Mouse (Mus musculus): ENCODE results near the gene Lima1.

Gene Lima1

DNA sequence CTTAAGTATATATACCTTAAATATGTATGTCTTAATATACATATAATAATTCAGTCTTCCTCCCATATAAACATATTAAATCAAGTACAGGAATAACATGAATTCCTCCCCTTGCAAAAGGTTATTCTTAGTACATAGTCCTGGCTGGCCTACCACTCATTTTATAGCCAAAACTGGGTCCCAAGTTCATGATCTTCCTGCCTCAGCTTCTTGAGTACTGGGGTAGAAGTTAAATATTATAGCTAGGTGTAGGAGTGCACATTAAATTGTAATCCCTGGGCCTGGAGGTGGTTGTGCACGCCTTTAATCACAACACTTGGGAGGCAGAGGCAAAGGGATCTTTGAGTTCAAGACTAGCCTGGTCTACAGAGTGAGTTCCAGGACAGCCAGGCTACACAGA, 106.5 kb downstream of the Lima1 start:
- DNase-seq (ENCODE audit: inconsistent age in 2 of 2, low spot score in 1 of 2): no peak

DNA sequence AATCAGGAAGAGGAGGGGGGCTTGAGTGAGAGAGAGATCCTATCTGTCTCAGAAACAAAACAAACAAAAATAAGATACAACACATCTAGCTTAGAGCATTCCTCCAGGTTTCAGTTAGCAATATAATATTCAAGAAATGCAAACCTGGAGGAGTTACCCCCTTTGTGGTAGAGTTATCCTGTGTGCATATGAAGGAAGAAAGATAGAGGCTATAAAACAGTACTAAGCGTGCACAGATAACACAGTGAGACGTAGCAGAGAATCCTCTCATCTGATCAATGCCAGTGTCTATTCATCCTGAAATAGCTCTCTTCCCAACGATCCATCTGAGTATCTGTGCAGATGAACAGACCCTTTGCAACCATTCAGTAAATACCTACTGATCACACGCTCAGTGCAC, 107.8 kb downstream of the Lima1 start:
- DNase-seq (ENCODE audit: inconsistent age in 2 of 2, low spot score in 1 of 2): no peak

DNA sequence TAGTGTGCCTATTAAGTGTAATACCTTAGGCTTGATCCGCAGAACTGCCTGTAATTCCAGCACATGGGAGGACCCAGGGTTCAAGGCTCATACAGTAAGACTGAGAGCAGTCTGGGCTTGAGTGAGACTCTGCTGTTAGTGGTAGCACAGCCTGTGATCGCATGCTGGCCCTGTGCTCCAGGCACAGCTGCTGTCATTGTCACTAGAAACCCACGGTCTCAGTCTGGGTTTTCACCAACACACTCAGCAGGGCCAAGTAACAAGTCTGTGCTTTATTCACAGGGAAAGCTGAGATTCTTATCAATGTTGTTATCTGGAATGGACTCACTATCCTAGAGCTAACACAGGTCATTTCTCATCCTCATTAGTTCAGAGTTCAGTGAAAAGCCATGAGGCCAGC, 121.1 kb downstream of the Lima1 start:
- no peak for DNase-seq (ENCODE audit: inconsistent age in 2 of 2, low spot score in 1 of 2)

DNA sequence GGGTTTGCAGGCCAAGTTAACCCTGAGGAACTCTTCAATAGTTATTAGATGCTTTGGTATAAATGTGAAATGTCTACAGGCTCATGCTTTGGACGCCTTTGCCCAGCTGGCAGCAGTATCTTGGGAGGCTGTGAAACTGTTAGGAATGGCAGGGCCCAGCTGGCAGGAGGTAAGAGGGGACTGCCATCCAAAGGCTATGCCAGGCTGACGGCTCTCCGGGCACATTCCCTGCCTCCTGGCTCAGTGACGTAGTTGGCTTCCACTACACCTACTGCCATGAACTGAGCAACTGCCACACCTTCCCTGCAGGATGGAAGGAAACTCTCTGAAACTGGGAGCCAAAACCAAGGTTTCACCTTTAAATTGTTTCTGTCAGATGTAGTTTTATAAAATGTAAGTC, 135.0 kb downstream of the Lima1 start:
- no peak for DNase-seq (ENCODE audit: inconsistent age in 2 of 2, low spot score in 1 of 2)

DNA sequence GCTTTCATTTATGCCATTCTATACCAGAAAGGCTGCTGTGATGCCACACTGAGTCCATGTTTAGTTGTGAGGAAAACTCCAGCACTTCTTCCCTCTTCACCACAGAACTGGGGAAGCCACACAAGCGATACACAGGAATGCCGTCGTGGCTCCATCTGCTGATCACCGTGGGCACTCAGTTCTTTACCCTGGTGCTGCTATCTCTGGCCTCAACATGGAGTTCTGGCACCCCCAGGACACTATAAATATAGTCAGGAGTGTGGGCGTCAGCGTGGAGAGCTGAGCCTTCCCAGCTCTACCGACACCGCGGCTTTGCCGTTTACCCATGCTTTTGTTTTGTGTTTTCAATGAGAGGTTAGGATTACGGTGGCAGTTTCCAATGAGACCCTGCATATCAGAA, 138.6 kb downstream of the Lima1 start:
- DNase-seq (ENCODE audit: inconsistent age in 2 of 2, low spot score in 1 of 2): no peak

DNA sequence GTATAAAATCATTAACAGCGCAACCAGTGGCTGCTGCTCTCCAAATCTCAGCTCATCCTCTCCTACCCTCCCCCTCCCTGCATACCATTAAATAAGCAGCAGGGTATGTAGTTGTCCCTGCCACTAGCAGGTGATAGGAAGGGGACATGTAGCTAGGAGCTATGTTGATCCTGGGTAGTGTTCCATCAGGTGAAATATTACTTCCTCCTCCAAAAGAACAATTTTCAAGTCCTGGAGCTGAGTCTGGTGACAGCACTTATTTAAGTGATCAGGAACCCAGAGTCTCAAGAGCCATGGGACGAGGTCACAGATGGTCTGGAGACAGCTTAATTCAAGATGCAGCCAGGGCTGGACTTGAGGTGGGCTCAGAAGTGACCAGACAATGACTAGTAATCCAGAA, 139.6 kb downstream of the Lima1 start:
- DNase-seq (ENCODE audit: inconsistent age in 2 of 2, low spot score in 1 of 2): peak; percentile 100

DNA sequence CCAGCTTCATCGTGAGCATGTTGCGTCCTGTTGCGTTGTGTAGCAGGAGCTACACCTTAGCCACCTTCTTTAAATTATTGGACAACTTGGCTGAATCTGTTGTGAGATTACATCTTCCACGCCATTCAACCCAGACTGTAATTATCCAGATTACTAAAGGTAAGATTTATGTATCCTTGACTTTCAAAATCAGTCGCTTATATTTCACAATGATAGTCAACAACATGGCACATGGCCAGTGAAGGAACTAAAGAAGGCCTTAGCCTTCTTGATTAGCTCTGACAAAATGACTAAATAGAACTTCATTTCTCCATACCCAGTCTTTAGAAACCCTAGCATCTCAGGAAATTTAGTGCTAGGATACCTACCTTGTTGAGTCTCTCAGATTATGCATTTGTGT, 142.1 kb downstream of the Lima1 start:
- peak in 1 of 2 experiments; percentile 84 for DNase-seq (ENCODE audit: inconsistent age in 2 of 2, low spot score in 1 of 2)

DNA sequence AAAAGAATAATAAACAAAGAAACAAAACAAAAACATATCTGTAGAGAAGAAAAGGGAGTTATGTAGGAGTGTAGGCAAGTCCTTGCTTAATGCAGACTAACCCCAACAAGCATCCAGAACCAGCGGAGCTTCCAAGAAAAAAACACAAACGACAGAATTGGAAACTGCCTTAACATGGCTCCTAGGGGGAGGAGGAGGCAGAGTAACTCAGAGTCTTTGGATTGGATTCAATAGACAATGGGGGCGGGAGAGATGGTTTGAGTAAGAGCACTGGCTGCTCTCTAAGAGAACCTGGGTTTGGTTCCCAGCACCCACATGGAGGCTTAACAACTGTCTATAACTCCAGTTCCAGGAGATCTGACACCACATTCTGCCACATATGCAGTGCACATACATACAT, 143.6 kb downstream of the Lima1 start:
- no peak for DNase-seq (ENCODE audit: inconsistent age in 2 of 2, low spot score in 1 of 2)

DNA sequence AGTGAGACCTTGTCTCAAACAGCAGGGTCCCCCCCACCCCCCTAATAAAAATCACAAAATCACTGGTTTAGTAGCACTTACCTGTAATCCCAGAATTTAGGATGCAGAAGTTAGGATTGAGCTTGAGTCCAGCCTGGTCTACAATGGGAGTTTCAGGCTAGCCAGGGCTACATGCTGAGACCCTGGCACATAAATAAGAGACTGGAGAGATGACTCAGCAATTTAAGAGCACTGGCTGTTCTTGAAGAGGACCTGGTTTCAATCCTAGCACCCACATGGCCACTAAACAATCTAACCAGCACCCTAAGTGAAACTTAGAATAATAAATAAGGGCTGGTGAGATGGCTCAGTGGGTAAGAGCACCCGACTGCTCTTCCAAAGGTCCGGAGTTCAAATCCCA, 144.1 kb downstream of the Lima1 start:
- DNase-seq (ENCODE audit: inconsistent age in 2 of 2, low spot score in 1 of 2): no peak

DNA sequence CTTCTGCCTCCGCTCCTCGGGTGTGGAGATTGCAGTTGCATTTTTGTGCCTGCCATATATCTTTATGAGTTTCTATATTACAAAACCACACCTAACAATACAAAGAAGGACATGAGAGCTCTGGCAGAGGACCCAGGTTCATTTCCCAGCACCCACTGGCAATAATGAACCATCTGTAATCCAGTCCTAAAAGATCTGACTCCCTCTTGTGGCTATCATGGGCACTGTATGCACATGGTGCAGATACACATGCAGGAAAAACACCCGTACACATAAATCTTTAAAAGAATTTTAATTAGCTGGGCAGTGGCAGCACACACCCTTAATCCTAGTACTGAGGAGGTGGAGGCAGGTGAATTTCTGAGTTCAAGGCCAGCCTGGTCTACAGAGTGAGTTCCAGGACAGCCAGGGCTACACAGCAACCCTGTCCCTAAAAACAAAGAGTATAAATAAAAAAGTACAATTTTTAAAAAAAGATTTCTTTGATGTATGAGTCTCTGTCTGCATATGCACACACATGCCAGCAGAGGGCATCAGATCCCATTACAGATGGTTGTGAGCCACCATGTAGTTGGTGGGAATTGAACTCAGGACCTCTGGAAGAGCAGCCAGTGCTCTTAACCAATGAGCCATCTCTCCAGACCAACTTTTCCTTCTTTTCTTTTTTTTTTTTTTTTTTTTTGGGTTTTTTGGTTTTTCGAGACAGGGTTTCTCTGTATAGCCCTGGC, 146.0 kb downstream of the Lima1 start:
- peak in 1 of 2 experiments; percentile 11 for DNase-seq (ENCODE audit: inconsistent age in 2 of 2, low spot score in 1 of 2)

All from adrenal gland, adult (tissue).